Mouse (Mus musculus) kidney, adult 18-20 months (tissue): ENCODE results near the gene Pomt2.
"Not testable (repeated sequence)": the region's sequence is repeated elsewhere in the genome, so short reads cannot be mapped to it uniquely, and the experiment has no call there.

Experiments used
- DNase-seq: peaks from one replicate; pipeline ENCODE4 v3.0.0; 2021

The Pomt2 gene

GRCm38 (mm10) chr12:87147395-87148089 is at the start of gene Pomt2:
Gene Pomt2 (minus strand): TSS chr12:87147968.
- peak; percentile 92 for DNase-seq

DNA sequence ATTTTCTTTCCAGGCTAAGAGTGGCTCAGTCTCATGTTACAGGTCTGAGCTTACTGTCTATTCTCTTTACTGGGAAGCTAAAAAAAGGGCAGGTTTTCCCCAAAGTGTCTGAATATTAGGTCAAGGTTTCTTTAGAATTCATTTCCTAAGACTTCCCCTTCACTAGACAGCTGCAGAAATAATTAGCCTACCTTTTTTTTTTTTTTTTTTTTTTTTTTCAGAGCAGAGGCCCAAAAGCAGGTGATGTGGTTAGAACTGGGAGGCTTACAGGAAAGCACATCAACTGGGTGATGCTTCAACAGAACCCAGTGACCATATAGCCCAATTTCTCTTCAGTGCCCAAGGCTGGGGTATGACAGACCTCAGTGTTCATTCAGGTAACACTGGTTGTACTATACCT is 48.5 kb upstream of the Pomt2 start:
- DNase-seq = no peak

DNA sequence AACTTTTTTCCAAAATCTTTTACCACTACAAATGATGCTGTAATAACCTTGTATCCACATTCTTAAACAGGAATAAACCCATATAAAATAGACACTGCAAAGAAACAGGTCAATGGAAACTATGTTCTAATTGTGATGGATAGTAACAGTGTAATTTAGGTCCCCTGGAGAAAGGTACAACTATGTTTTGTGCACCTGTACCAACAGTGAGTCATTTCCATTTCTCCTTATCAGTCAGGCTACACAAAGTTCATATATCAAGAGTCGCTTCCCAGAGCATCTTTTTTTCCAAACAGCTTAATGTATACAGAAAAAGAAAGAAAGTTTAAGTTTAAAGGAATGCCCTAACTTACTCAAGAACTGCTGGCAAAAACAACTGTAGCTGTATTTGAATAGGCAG is 47.3 kb upstream of the Pomt2 start:
- DNase-seq = no peak

DNA sequence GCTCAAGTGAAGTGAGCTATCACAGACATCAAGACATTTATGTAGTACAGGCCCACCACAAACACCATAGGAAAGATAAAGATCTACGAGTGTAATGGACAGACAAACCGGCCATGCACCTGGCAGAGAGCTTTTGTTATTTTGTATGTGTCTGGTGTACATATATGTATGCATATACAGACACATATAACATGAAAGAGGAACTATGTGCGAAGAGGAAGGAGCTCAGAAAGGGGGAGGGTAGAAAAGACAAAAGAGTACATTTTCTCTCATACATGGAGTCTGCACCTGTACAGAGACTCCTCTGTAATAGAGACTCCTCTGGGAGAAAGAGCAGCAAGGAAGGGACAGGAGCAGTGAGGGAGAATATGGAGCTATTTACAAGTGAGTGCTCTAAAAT is 45.2 kb upstream of the Pomt2 start:
- DNase-seq = no peak

DNA sequence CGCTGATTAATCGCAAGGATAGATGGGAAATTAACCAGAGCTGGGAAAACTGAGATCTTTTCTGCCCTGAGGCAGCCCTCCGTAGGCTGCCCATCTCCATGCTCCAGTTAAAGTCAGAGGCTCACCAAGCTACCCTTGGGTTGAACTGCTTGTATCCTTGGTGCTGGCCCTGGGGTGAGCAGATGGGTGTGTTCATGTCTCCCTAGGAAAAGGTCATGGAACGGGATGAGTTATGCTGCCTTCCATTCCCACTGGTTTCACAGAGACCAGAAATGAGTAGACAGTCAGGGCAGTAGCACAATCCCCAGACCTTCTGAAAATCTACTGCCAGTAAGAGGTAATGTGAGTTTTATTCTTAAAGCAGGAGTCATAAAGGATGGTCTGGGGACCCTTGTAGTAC is 29.9 kb upstream of the Pomt2 start:
- DNase-seq = no peak

DNA sequence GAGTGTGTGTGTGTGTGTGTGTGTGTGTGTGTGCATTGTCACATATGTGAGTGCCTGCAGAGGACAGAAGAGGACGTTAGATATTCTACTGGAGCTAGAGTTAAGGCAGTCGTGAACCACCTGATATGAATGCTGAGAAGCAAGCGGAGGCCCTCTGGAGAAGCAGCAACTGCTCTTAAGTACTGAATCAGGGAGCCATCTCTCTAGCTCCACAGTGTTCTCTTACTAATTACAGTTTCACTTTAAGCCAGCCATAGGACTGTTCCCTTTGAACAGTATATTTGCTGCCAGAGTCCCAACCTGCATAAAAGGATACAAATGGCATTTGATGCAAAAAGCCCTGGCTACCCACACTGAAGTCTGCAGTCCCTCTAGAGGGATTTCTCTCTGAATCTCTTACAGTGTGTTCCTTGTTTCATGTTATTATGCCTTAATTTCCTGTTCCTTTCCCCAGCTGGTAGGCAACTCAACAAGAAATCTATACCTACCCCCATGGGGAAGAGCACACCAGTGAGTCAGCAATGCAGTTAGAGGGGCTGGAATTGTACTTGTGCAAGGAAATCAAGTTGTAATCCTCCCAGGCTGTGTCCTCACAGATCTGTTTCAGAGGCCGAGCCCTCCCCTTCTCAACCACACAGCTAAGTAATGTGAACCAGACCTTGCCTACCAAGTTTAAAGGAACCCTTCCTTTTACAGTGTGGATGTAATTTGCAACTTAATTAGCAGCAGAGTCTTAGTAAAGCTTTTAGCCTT is 27.6 kb upstream of the Pomt2 start:
- DNase-seq = no peak

DNA sequence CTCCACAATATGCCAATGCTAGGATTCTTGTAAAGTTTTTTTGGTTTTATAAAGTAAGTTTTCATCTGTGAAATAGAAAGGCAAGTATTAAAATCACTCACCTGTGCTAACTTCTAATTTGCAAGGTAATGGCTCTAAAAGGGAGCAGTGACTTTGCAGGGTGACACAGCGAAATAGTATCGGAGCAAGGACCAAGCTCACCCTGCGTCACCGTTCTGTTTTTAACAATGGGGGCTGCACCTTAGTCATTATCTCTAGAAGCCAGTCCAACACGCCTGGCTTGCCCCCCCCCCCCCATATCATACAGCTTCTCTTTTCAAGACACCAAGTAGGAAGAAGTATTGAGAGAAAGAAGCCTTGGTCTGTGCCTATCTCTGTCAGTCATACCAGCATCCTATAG is 13.0 kb upstream of the Pomt2 start:
- DNase-seq = no peak

DNA sequence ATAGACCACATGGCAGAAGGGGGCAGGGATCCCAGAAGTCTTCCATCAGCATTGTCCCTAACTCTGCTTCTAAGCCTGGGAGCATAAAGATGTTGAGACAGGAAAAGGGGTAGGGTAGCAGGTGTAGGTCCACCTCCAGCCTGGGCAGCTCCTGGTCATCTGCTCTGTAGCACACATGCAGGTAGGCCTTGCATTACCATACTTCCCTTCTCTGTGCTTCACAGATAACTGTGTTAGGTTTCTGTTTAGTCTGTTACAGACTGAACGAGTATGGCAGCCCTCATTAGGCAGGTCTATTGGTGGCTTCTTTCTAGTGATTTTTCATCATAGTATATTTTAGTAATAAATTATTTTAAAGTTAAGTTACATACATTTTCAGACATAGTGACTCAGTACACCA is 12.5 kb upstream of the Pomt2 start:
- DNase-seq = no peak

GRCm38 (mm10) chr12:87158099-87158498 is 10.3 kb upstream of the Pomt2 start:
- DNase-seq = peak; percentile 25

DNA sequence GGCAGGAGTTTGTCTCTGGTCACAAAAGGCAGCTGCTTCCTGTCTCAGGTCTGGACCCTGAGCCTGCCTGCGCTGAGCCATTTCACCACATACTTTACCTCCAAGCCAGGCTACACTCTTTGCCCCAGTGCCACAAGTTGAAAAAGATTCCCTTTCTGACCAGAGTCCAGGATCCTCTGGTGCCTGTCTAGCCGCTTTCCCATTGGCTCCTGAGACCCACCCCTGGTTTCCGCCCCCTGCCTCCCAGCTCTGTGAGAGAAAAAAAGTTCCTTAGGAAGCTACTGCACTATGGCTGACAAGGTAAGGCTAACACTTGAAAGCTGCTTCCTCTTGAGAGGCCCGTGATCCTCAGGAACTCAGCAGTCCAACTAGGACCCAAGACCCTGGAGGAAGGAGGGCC is 9.6 kb upstream of the Pomt2 start:
- DNase-seq = peak; percentile 78

DNA sequence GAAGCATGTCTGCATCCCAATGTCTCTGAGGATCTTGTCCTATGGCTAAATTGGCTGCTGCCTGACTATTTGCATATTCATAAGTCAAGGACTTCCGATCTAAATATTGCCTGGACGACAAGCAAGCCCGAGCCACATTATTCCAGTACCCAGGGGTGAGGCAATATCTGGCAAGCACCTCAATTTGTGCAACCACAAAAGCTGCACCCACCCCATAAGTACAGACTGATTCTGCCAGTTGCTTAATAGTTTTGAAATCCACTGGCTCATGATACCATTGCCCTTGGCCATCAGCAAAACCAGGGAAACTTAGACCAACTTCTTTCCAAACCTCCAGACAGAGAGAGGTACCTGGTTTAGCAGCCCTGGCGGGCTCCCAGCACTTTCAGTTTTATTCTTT is 6.7 kb upstream of the Pomt2 start:
- DNase-seq = not testable (repeated sequence)

- no peak for DNase-seq
Measured at GRCm38 (mm10) chr12:87149471-87149870, 1.7 kb upstream of the Pomt2 start.

GRCm38 (mm10) chr12:87148136-87148535 is 368 bp upstream of the Pomt2 start:
- peak; percentile 57 for DNase-seq

- peak; percentile 90 for DNase-seq
Measured at GRCm38 (mm10) chr12:87146966-87147365, 802 bp downstream of the Pomt2 start, which contains the start of gene Gstz1. Gene Gstz1 (plus strand): TSS chr12:87147165.

DNA sequence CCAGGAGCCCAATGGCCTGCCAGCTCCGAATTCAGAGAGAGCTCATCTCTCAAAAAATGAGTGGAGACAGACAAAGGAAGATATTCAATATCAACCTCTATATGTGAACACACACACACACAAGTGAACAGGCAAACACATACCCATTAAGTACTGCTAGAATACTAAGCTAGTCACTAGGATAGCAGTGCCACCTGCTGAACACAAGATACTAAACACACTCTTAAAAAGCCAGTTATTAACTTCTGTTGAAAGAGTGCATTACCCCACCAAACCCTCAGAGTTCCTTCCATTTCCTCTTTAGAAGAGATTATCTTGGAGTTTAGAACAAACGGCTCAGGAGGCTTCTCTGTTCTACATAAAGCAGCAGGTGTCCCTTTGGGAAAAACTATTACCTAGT is 5.6 kb downstream of the Pomt2 start:
- DNase-seq = no peak

GRCm38 (mm10) chr12:87138768-87139167 is 9.0 kb downstream of the Pomt2 start:
- no peak for DNase-seq

GRCm38 (mm10) chr12:87138342-87138701 is 9.4 kb downstream of the Pomt2 start:
- DNase-seq = no peak

- no peak for DNase-seq
Measured at GRCm38 (mm10) chr12:87137439-87138341, 10.1 kb downstream of the Pomt2 start.

- DNase-seq = no peak
Measured at GRCm38 (mm10) chr12:87132784-87133183, 15.0 kb downstream of the Pomt2 start.

DNA sequence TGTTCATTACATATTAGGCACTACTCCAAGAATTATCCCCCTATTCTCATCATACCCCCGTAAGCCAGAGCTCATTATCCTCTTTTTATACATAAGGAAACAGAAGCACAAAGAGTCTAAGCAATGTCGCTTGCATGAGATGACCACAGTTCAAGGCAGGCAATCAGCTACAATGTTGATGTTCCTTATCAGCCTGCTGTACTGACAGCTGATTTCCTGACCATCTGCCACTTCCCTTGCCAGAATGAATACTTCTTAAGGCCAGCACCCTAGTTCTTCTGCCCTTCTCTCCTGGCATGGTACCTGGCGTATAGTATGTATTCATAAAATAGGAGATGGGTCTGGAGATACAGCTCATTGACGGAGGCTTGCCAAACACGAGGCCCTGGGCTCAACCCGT is 15.6 kb downstream of the Pomt2 start:
- no peak for DNase-seq

DNA sequence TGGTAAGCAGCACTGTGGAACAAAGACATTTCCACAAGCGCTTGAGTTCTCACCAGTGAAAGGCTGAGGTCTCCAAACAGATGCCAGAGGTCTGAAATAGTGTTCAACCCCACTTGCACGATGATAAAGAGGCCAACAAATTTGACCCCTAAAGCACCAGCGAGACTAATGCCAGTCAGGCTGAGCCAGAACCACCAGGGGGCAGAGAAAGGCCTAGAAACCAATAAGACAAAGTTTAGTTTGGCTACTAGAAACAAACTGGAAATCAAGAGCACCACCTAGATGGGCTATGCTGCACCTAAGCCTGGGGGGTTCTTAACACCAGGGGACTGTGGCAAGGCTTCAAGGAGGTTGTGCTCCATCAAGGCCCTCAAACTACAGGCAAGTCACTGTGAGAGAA is 16.1 kb downstream of the Pomt2 start:
- peak; percentile 30 for DNase-seq

GRCm38 (mm10) chr12:87131181-87131580 is 16.6 kb downstream of the Pomt2 start:
- DNase-seq = no peak

GRCm38 (mm10) chr12:87130224-87130623 is 17.5 kb downstream of the Pomt2 start:
- no peak for DNase-seq

DNA sequence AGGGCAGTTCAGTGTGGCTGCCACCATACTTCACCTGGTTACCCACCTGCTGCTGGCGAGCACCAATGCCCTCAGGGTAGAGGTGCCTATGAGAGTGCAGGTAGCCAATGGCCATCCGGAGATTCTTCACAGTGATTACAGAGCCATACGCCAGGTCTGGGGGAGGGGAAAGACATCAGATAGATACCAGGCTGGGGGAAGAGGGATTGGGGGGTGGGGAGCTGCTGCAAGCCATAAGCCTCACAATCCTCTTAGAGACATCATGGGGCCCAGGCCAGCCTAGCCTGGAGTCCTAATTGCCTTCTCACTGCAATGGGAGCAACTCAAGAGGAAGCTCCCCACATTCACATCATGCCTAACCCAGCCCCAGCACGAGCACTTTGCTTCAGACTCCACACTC is 20.5 kb downstream of the Pomt2 start:
- DNase-seq = no peak
